Mouse (Mus musculus) cortical plate, adult 2 months (tissue): ENCODE measurements around the gene Upk2.

Experiments
- CTCF ChIP-seq: fragments of 200-500 bp; IDR thresholded peaks from 2 replicates; pipeline ENCODE4 v1.5.1; 2011; ENCODE audit warnings: mild to moderate bottlenecking, control low read depth, low read length; ENCODE audit not compliant: insufficient read depth; ENCODE audit errors: extremely low read depth
- POLR2A ChIP-seq: fragments of 200-500 bp; IDR thresholded peaks from 2 replicates; pipeline ENCODE4 v1.6.1; 2011; ENCODE audit warnings: mild to moderate bottlenecking, low read length, control low read depth; ENCODE audit not compliant: insufficient read depth; ENCODE audit errors: extremely low read depth

- TF ChIP-seq CTCF: peak; percentile 94
- TF ChIP-seq POLR2A: no peak
Observed at GRCm38 (mm10) chr9:44454132-44454890, 465 bp downstream of the Upk2 start.
